Mouse (Mus musculus) hindbrain, embryonic 12.5 days (tissue): ENCODE data around the gene Tmsb15b2. TPM values are rescaled to one million over a fixed set of nuclear protein-coding genes. Genes with fewer than 3 reads are reported as not detected.
"Not testable (repeated sequence)": the region's sequence is repeated elsewhere in the genome, so short reads cannot be mapped to it uniquely, and the experiment has no call there.

Source experiments
- ATAC-seq: fragments of 200-750 bp; cut with Nextera tagmentation; 2 replicates; pipeline ENCODE4 v1.8.0; 2017; ENCODE audit warnings: moderate TSS enrichment; ENCODE audit not compliant: low FRiP score
- H3K27ac ChIP-seq: fragments of 300-500 bp; sonication (generic); 2 replicates; pipeline ENCODE4 v1.5.1; 2016; ENCODE audit warnings: mild to moderate bottlenecking
- H3K27me3 ChIP-seq: fragments of 300-500 bp; sonication (generic); 2 replicates; pipeline ENCODE4 v1.6.1; 2016; ENCODE audit warnings: mild to moderate bottlenecking
- H3K36me3 ChIP-seq: fragments of 300-500 bp; sonication (generic); 2 replicates; pipeline ENCODE4 v1.6.1; 2016; ENCODE audit warnings: mild to moderate bottlenecking
- H3K4me1 ChIP-seq: fragments of 300-500 bp; sonication (generic); 2 replicates; pipeline ENCODE4 v1.6.1; 2016
- H3K4me2 ChIP-seq: fragments of 300-500 bp; sonication (generic); replicated peaks from 2 replicates; pipeline ENCODE4 v1.6.1; 2016; ENCODE audit warnings: mild to moderate bottlenecking
- H3K4me3 ChIP-seq: fragments of 300-500 bp; sonication (generic); 2 replicates; pipeline ENCODE4 v1.5.1; 2016; ENCODE audit warnings: mild to moderate bottlenecking
- H3K9ac ChIP-seq: fragments of 300-500 bp; sonication (generic); 2 replicates; pipeline ENCODE4 v1.6.1; 2016; ENCODE audit warnings: mild to moderate bottlenecking, moderate library complexity
- H3K9me3 ChIP-seq: fragments of 300-500 bp; sonication (generic); replicated peaks from 2 replicates; pipeline ENCODE4 v1.6.1; 2016; ENCODE audit warnings: mild to moderate bottlenecking
- WGBS: fragments of 180-500 bp; shearing (Covaris S2); methylation state at CpG from one replicate; pipeline ENCODE4 v1.1.7; 2016; 5-methylcytosine and 5-hydroxymethylcytosine counted together
- polyA plus RNA-seq: library from polyadenylated mRNA; unstranded; fragments of >200 nt; fragmentation: Nextera tagmentation; extraction: Ambion mirVana; gene quantifications from 2 replicates; pipeline ENCODE4 v1.2.1, GENCODE M21; 2016

Tmsb15b2 gene
- polyA plus RNA-seq, 1 experiment from 2014 or later: 82.4 TPM

GRCm38 (mm10) chrX:136959688-136960087 is 15.6 kb downstream of the Tmsb15b2 start:
- 30% methylated on average over 2 of the region's 2 CpGs for WGBS
- no peak for ATAC-seq
- Histone ChIP-seq H3K4me2 (no peak overlapping the region), H3K36me3 (no peaks in the 10 kb centered on the region), H3K27me3 (no peaks in the 10 kb centered on the region), H3K9me3 (no peaks in the 10 kb centered on the region), H3K4me1 (no peaks in the 10 kb centered on the region), H3K4me3 (no peak overlapping the region), H3K27ac (no peak overlapping the region), H3K9ac (no peak overlapping the region)

- not testable (repeated sequence) for H3K27ac ChIP-seq, H3K9me3 ChIP-seq, H3K9ac ChIP-seq, H3K36me3 ChIP-seq, H3K4me1 ChIP-seq, H3K27me3 ChIP-seq
- 68% methylated on average over 5 of the region's 5 CpGs for WGBS
- peak overlapping the region; percentile 34 for H3K4me3 ChIP-seq
- ATAC-seq: peak; percentile 39
- peak overlapping the region; percentile 44 for H3K4me2 ChIP-seq
Observed at GRCm38 (mm10) chrX:136958300-136958699, 17.0 kb downstream of the Tmsb15b2 start.

DNA sequence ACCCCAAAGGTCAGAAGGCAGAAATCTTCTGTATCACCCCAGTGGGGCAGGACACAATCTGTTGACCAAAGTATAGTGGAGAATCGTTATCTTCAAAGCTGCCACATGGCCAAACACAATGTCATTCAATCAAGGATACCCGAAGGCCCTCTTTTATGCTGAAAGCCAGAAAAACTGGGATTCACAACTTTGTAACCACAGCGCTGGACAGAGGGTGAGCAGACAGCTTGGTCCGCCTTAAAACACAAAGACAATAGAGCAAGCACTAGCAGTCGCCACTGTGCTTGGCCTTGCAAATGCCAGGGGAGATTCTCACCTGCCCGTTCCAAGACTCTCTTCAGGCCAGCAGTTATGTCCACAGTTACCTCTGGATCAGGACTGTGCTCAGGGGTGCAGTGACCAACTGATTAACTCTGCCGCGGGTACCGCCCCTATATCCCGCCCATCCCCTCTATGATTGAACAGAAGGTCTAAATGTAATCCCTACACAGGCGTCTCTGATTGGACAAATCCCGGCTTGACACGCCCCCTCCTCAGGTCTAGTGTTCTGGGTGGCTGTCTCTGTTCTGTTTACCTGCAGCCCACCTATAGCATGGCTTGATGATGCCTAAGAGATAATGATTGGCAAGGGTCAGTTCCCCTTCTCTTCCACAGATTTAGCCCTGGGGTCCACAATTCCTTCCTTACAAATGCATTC is 17.6 kb downstream of the Tmsb15b2 start:
- peak; percentile 99 for ATAC-seq
- peak overlapping the region; percentile 44 for H3K4me2 ChIP-seq
- not testable (repeated sequence) for H3K36me3 ChIP-seq, H3K27me3 ChIP-seq, H3K27ac ChIP-seq, H3K9me3 ChIP-seq, H3K4me1 ChIP-seq
- 0 out of 2 replicates have a peak overlapping the region, but pooled peaks have one; percentile 24 for H3K9ac ChIP-seq
- WGBS: 32% methylated on average over 13 of the region's 13 CpGs
- H3K4me3 ChIP-seq: peak overlapping the region; percentile 34

DNA sequence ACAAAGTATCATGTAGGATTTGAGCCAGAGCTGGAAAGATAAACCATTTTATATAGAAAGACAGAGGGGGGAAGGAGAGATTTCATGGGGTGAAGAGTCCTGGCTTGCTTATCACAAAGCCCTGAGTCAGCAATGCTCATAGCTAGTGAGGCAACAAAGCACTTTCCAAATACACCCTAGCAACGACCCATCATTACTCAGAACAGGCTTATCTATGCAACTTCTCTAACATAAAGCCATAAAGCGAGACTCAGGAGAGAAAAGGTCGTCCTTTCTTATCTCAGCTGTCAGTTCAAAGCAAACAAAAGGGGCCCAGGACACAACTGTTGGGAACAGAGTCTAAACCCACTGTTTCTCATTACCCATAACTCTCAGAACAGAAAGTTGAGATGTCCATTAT is 37.3 kb downstream of the Tmsb15b2 start:
- no peak overlapping the region for H3K4me3 ChIP-seq
- H3K9me3 ChIP-seq: no peaks in the 10 kb centered on the region
- 62% methylated on average over 3 of the region's 3 CpGs for WGBS
- no peak overlapping the region for H3K4me2 ChIP-seq
- no peaks in the 10 kb centered on the region for H3K27me3 ChIP-seq
- H3K9ac ChIP-seq: no peak overlapping the region
- no peaks in the 10 kb centered on the region for H3K36me3 ChIP-seq
- ATAC-seq: no peak
- H3K4me1 ChIP-seq: no peaks in the 10 kb centered on the region
- H3K27ac ChIP-seq: no peak overlapping the region

GRCm38 (mm10) chrX:136927031-136927430 is 48.3 kb downstream of the Tmsb15b2 start, which contains the start of gene H2bfm:
TSS of gene H2bfm (plus strand) at chrX:136927325.
- 88% methylated on average over 14 of the region's 14 CpGs for WGBS
- H3K4me2 ChIP-seq: no peak within 1 kb of the TSS
- H3K4me3 ChIP-seq: no peak within 1 kb of the TSS
- ATAC-seq: no peak
- H3K9ac ChIP-seq: no peak within 1 kb of the TSS
- no peaks in the 10 kb centered on the region for H3K36me3 ChIP-seq
- no peak within 1 kb of the TSS for H3K27ac ChIP-seq
- H3K9me3 ChIP-seq: no peaks in the 10 kb centered on the region
- H3K27me3 ChIP-seq: no peaks in the 10 kb centered on the region
- H3K4me1 ChIP-seq: no peaks in the 10 kb centered on the region

GRCm38 (mm10) chrX:136925863-136926262 is 49.4 kb downstream of the Tmsb15b2 start:
- ATAC-seq: no peak

More at GRCm38 (mm10) chrX:136925863-136926262, 49.4 kb downstream of the Tmsb15b2 start:
- Histone ChIP-seq H3K36me3 (no peaks in the 10 kb centered on the region), H3K4me1 (no peaks in the 10 kb centered on the region), H3K9me3 (no peaks in the 10 kb centered on the region), H3K4me3 (no peak overlapping the region), H3K9ac (no peak overlapping the region), H3K27me3 (no peaks in the 10 kb centered on the region), H3K27ac (no peak overlapping the region), H3K4me2 (no peak overlapping the region)

Other genes with a start within 250 kb of the Tmsb15b2 start
- gene Morf4l2, start 231.8 kb downstream of the Tmsb15b2 start, polyA plus RNA-seq: 569 and 598 TPM in 2 replicates
- 0.17 and 0.18 TPM in 2 replicates for gene Glra4, start 195.4 kb downstream of the Tmsb15b2 start, polyA plus RNA-seq
- 12.2 and 15.9 TPM in 2 replicates for gene Plp1, start 152.8 kb downstream of the Tmsb15b2 start, polyA plus RNA-seq
- 8.5 and 10.1 TPM in 2 replicates for gene Rab9b, start 106.7 kb downstream of the Tmsb15b2 start, polyA plus RNA-seq
- gene H2bfm, start 48.2 kb downstream of the Tmsb15b2 start, polyA plus RNA-seq: not detected in 2 replicates
- 10.6 TPM in 2 replicates for gene Tmsb15l, start 1.4 kb upstream of the Tmsb15b2 start, polyA plus RNA-seq
- gene Tmsb15b1, start 1.4 kb upstream of the Tmsb15b2 start, polyA plus RNA-seq: 28.8 and 37.6 TPM in 2 replicates
- 136 and 137 TPM in 2 replicates for gene Zcchc18, start 17.7 kb upstream of the Tmsb15b2 start, polyA plus RNA-seq
- gene Slc25a53, start 62.8 kb upstream of the Tmsb15b2 start, polyA plus RNA-seq: 13.1 and 15.6 TPM in 2 replicates
- 12.0 and 12.9 TPM in 2 replicates for gene Fam199x, start 74.1 kb upstream of the Tmsb15b2 start, polyA plus RNA-seq
- not detected in 2 replicates for gene Esx1, start 146.6 kb upstream of the Tmsb15b2 start, polyA plus RNA-seq